Mouse (Mus musculus): ENCODE measurements at regions not wholly inside any gene's neighbourhood (a gene's known extent, or its start where the extent isn't known, plus 50 kb on each side); places are given as distances from the start of the nearest gene placed in this dataset.

DNA sequence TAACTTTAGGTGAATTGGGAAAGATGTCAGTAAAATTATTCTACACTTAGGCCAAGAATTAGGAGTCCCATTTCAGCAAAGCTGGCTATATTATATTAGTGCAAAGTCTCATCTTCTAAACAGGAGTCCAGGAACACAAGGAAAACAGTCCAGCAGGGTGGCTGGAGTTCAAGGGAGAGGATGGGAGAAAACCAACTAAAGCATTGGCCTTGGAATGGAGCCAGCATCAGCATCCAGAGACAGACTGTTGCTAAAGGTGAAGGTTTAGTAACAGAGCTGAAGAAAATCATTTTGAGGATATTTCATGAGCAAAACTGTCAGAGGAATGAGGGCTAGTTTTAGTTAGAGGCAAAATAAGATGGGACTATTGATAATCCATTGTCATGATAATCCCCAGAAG lies 559.9 kb downstream of the Epha4 start:
- Histone ChIP-seq H3K9me3 (ENCODE audit: control insufficient read depth, low read length) (no peaks in the 10 kb centered on the region), H3K9ac (ENCODE audit: low read depth, low read length) (no peak overlapping the region), H3K4me3 (ENCODE audit: low read length) (no peak overlapping the region), H3K4me1 (ENCODE audit: control insufficient read depth, insufficient read depth, low read length) (no peaks in the 10 kb centered on the region), H3K4me2 (ENCODE audit: low read depth, low read length) (no peak overlapping the region), H3K27ac (ENCODE audit: low read length) (no peak overlapping the region), H3K27me3 (replicated peaks; ENCODE audit: control insufficient read depth, insufficient read depth, low read length) (no peaks in the 10 kb centered on the region), H3K36me3 (ENCODE audit: control insufficient read depth, insufficient read depth, low read length) (no peaks in the 10 kb centered on the region)
- no peak for ATAC-seq

DNA sequence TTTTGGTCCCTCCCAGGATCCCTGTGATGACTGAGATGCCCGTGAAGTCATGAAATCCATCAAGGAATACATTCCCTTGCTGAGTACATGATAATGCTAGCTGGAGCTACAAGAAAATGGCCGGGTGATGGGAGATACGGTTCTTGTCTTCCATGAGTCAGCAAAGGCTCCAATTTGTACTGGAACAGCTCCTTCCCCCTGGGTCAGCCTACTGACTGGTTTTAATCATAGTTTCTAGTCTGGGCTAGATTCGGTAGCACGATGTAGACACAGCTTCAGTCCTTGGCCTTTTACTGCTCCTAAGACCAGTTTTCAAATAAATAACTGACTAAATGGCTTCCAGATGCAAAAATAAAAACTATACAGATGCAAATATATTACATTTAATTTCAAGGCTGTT lies 557.5 kb downstream of the Epha4 start:
- H3K27me3 ChIP-seq (replicated peaks; ENCODE audit: control insufficient read depth, insufficient read depth, low read length): no peaks in the 10 kb centered on the region
- H3K4me3 ChIP-seq (ENCODE audit: low read length): no peak overlapping the region
- no peak overlapping the region for H3K9ac ChIP-seq (ENCODE audit: low read depth, low read length)
- ATAC-seq: no peak
- no peaks in the 10 kb centered on the region for H3K36me3 ChIP-seq (ENCODE audit: control insufficient read depth, insufficient read depth, low read length)
- no peak overlapping the region for H3K4me2 ChIP-seq (ENCODE audit: low read depth, low read length)
- WGBS: 86% methylated on average over 5 of the region's 5 CpGs
- H3K4me1 ChIP-seq (ENCODE audit: control insufficient read depth, insufficient read depth, low read length): no peaks in the 10 kb centered on the region
- no peaks in the 10 kb centered on the region for H3K9me3 ChIP-seq (ENCODE audit: control insufficient read depth, low read length)
- no peak overlapping the region for H3K27ac ChIP-seq (ENCODE audit: low read length)

DNA sequence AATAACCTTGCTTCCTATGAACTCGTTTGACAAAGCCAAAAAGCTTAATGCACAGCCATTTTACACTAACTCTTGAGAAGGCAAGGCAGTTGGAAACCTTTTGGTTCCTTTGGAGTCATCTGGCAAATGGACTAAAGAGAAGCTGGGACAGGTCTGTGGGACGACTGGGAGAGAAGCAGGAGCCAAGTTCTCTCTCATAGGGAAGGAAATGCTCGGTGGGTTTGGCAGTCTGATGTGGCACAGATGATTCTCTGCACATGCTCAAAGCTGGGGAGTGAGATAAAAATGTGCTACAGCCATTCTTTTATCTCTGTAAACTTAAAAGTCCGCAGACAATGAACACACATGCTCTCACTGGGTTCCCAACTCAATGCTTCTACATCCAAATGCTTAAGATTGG lies 556.2 kb downstream of the Epha4 start:
- no peaks in the 10 kb centered on the region for H3K27me3 ChIP-seq (replicated peaks; ENCODE audit: control insufficient read depth, insufficient read depth, low read length)
- H3K9me3 ChIP-seq (ENCODE audit: control insufficient read depth, low read length): no peaks in the 10 kb centered on the region
- no peak overlapping the region for H3K4me3 ChIP-seq (ENCODE audit: low read length)
- no peaks in the 10 kb centered on the region for H3K4me1 ChIP-seq (ENCODE audit: control insufficient read depth, insufficient read depth, low read length)
- no peak overlapping the region for H3K9ac ChIP-seq (ENCODE audit: low read depth, low read length)
- no peak overlapping the region for H3K4me2 ChIP-seq (ENCODE audit: low read depth, low read length)
- H3K36me3 ChIP-seq (ENCODE audit: control insufficient read depth, insufficient read depth, low read length): no peaks in the 10 kb centered on the region
- no peak overlapping the region for H3K27ac ChIP-seq (ENCODE audit: low read length)
- 67% methylated on average over 4 of the region's 4 CpGs for WGBS
- no peak for ATAC-seq

DNA sequence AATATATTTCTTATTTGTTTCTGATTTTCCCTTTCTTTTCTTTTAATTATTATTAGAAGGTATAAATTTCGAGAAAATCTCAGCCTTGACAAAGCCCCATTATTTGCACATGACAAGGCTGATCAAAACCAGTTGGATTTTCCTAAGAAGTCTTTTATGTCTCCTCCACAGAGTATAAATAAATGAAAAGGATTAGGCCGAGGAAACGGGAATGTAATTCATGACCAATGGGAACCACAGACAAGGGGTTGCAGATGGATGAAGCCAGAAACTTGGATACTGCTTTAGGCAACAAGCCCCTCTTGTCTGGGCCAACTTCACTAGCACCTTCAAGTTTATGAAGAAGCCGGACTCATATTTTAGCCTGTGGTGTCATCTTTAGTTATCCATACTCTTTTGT lies 542.4 kb downstream of the Epha4 start:
- H3K9ac ChIP-seq (ENCODE audit: low read depth, low read length): no peak overlapping the region
- no peaks in the 10 kb centered on the region for H3K36me3 ChIP-seq (ENCODE audit: control insufficient read depth, insufficient read depth, low read length)
- no peak overlapping the region for H3K27ac ChIP-seq (ENCODE audit: low read length)
- no peak overlapping the region for H3K4me3 ChIP-seq (ENCODE audit: low read length)
- no peaks in the 10 kb centered on the region for H3K4me1 ChIP-seq (ENCODE audit: control insufficient read depth, insufficient read depth, low read length)
- H3K4me2 ChIP-seq (ENCODE audit: low read depth, low read length): no peak overlapping the region
- H3K27me3 ChIP-seq (replicated peaks; ENCODE audit: control insufficient read depth, insufficient read depth, low read length): no peaks in the 10 kb centered on the region
- 56% methylated on average over 4 of the region's 4 CpGs for WGBS
- no peak for ATAC-seq
- H3K9me3 ChIP-seq (ENCODE audit: control insufficient read depth, low read length): no peaks in the 10 kb centered on the region

DNA sequence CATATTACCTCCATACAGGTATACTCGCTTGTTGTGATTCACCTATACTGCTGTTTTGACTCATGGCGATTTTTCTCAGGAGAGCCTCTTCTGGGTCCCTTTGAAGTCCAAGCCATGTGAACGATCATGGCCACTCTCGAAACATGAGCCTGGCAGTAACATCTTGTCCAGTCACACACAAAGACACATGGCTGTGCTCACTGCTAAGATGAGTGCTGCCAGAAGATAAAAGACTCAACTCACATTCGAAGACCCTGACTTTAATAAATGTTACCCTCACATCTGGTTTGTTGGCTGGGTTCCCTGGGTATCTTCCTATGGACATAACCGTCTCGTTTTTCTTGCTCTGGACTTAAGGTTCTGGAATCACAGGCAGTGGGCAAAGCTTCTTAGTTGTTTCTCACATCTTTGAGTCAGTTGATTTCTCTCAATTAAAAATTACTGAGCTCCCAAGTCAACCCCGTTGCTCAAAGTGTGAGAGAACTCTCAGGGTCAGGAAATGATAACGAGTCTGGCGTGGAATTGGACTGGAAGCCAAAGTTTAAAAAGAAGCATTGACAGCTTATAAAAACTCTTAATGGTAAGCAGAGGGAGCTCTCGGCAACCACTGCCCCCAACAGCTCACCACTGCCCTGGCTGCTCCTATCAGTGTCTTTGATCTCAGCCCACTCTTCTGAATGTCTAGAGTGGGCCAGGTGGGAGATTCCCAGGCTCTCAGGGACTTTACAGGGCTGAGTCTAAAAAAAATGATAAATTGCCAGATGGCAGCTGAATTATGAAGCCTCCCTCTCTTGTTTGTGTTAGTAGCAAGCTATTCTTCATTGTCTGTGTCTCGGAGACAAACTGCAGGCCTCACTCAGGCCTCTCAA lies 539.6 kb downstream of the Epha4 start:
- Histone ChIP-seq H3K36me3 (ENCODE audit: control insufficient read depth, insufficient read depth, low read length) (no peaks in the 10 kb centered on the region), H3K4me3 (ENCODE audit: low read length) (no peak overlapping the region), H3K9ac (ENCODE audit: low read depth, low read length) (no peak overlapping the region), H3K4me2 (ENCODE audit: low read depth, low read length) (no peak overlapping the region), H3K27me3 (replicated peaks; ENCODE audit: control insufficient read depth, insufficient read depth, low read length) (no peaks in the 10 kb centered on the region), H3K27ac (ENCODE audit: low read length) (no peak overlapping the region), H3K9me3 (ENCODE audit: control insufficient read depth, low read length) (no peaks in the 10 kb centered on the region), H3K4me1 (ENCODE audit: control insufficient read depth, insufficient read depth, low read length) (no peaks in the 10 kb centered on the region)
- ATAC-seq: no peak
- 57% methylated on average over 12 of the region's 12 CpGs for WGBS

DNA sequence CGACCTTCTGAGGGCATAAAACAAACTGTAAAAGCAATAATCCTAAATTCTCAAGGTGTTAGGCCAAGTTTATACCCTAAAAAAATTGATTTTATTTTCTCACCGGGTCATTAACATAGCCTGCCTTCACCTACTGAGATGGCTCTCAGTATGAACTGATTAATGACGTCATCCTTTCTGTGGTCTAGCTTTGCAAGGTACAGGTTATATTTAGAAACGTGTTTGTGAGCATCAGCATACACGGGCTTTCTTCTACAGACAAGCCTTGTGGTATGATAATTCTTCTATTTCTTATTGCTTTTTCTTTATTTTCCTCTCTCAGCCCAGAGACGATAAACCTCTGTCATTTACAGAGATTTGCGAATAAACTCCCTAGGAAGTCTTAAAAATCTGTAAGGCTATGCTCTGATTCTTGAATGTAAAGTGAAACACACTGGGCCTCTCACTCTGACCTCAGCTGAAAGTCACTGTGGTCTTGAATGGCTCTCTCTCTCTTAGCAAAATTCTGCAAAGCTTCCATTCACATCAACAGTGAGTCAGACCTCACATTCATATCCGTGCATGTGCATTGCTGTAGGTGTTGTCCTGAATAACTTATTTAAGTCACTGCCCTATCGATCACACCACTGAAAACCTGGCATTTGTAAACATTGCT lies 534.3 kb downstream of the Epha4 start:
- H3K4me2 ChIP-seq (ENCODE audit: low read depth, low read length): no peak overlapping the region
- WGBS: 72% methylated on average over 9 of the region's 9 CpGs
- H3K27ac ChIP-seq (ENCODE audit: low read length): no peak overlapping the region
- no peaks in the 10 kb centered on the region for H3K4me1 ChIP-seq (ENCODE audit: control insufficient read depth, insufficient read depth, low read length)
- H3K4me3 ChIP-seq (ENCODE audit: low read length): no peak overlapping the region
- H3K27me3 ChIP-seq (replicated peaks; ENCODE audit: control insufficient read depth, insufficient read depth, low read length): no peaks in the 10 kb centered on the region
- ATAC-seq: no peak
- H3K36me3 ChIP-seq (ENCODE audit: control insufficient read depth, insufficient read depth, low read length): no peaks in the 10 kb centered on the region
- no peaks in the 10 kb centered on the region for H3K9me3 ChIP-seq (ENCODE audit: control insufficient read depth, low read length)
- H3K9ac ChIP-seq (ENCODE audit: low read depth, low read length): no peak overlapping the region

DNA sequence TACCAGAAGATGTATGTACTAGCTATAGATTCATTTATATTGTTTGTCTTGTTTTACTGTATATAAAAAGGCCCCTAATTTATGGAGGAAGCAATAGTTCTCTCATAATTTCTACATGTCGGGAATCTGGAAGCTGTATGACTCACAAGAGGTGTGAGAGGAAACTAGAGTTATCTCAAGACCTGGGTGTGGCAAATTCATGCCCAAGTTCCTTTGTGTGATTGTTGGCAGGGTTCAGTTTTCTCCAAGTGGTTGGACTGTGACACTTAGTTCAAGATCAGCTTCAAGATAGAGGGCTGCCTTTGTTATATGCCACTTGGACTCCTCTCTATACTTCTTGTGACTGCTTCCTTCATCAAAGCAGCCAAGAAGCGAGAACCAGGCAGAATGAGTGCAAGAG lies 521.1 kb downstream of the Epha4 start:
- Histone ChIP-seq H3K4me2 (ENCODE audit: low read depth, low read length) (no peak overlapping the region), H3K27me3 (replicated peaks; ENCODE audit: control insufficient read depth, insufficient read depth, low read length) (no peaks in the 10 kb centered on the region), H3K27ac (ENCODE audit: low read length) (no peak overlapping the region), H3K36me3 (ENCODE audit: control insufficient read depth, insufficient read depth, low read length) (no peaks in the 10 kb centered on the region), H3K9me3 (ENCODE audit: control insufficient read depth, low read length) (no peaks in the 10 kb centered on the region), H3K4me1 (ENCODE audit: control insufficient read depth, insufficient read depth, low read length) (no peaks in the 10 kb centered on the region), H3K9ac (ENCODE audit: low read depth, low read length) (no peak overlapping the region), H3K4me3 (ENCODE audit: low read length) (no peak overlapping the region)
- WGBS: 57% methylated on average over 2 of the region's 2 CpGs
- ATAC-seq: peak; percentile 33; the same call in 1 of the 2 replicates

DNA sequence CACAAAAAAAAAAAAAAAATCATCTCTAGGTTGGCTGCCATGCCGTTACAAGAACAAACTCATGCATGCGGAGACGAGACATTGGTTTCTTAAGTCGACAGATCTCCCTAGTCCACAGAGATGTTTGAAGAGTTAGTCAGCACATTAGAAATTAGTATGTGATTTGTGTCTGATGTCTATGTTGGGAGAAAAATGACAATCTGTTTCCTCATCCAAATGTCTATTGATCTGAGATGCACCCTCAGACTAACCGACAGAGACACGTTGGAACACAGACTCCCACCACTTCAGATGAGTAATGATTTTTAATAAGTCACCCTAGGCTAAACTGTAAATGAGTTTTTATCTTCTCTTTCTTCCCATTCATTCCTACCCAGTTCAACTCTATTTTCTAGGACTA lies 506.9 kb downstream of the Epha4 start:
- Histone ChIP-seq H3K4me2 (ENCODE audit: low read depth, low read length) (no peak overlapping the region), H3K4me1 (ENCODE audit: control insufficient read depth, insufficient read depth, low read length) (no peaks in the 10 kb centered on the region), H3K36me3 (ENCODE audit: control insufficient read depth, insufficient read depth, low read length) (no peaks in the 10 kb centered on the region), H3K4me3 (ENCODE audit: low read length) (no peak overlapping the region), H3K27me3 (replicated peaks; ENCODE audit: control insufficient read depth, insufficient read depth, low read length) (no peaks in the 10 kb centered on the region), H3K9me3 (ENCODE audit: control insufficient read depth, low read length) (no peaks in the 10 kb centered on the region), H3K27ac (ENCODE audit: low read length) (no peak overlapping the region), H3K9ac (ENCODE audit: low read depth, low read length) (no peak overlapping the region)
- WGBS: 86% methylated on average over 6 of the region's 6 CpGs
- ATAC-seq: no peak

DNA sequence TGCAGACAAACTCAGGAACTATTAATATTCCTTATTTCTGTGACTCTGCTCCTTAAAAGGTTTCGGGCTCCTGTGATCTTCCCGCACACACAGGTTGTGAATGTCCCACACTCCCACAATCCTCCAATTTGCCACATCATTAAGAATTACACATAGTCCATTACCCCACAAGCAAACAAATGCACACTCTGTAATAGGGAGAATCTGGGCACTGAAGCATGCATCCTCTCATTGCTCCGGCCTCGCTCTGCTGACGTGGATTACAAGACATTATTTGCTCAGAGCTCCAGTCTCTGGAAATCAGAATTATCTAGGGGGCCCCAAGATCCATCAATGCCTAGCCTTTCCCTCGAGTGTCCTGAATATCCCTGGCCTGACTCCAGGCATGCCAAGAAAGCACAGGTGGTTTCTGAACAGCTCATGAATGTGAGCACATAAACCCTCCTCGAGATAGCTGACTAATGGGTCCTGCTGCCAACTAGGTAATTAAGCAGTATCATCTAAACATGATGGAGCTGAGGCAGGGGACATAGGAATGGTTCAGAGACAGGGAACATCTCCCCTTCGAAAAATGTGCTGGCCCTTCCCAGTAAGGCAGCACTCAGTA lies 504.2 kb downstream of the Epha4 start:
- H3K9me3 ChIP-seq (ENCODE audit: control insufficient read depth, low read length): no peaks in the 10 kb centered on the region
- H3K27ac ChIP-seq (ENCODE audit: low read length): no peak overlapping the region
- H3K4me2 ChIP-seq (ENCODE audit: low read depth, low read length): no peak overlapping the region
- H3K4me1 ChIP-seq (ENCODE audit: control insufficient read depth, insufficient read depth, low read length): no peaks in the 10 kb centered on the region
- no peak overlapping the region for H3K9ac ChIP-seq (ENCODE audit: low read depth, low read length)
- H3K4me3 ChIP-seq (ENCODE audit: low read length): no peak overlapping the region
- ATAC-seq: no peak
- no peaks in the 10 kb centered on the region for H3K36me3 ChIP-seq (ENCODE audit: control insufficient read depth, insufficient read depth, low read length)
- 59% methylated on average over 8 of the region's 8 CpGs for WGBS
- H3K27me3 ChIP-seq (replicated peaks; ENCODE audit: control insufficient read depth, insufficient read depth, low read length): no peaks in the 10 kb centered on the region

Data from intestine, embryonic 16.5 days (tissue).